Mouse (Mus musculus) stomach, embryonic 16.5 days (tissue): Measurements from ENCODE around the gene Usp48. TPM values are rescaled to one million over a fixed set of nuclear protein-coding genes. Genes with fewer than 3 reads are reported as not detected.

ENCODE experiments used
- ATAC-seq: fragments of 200-750 bp; cut with Nextera tagmentation; 2 replicates; pipeline ENCODE4 v1.8.0; 2017; ENCODE audit warnings: moderate number of reproducible peaks, moderate TSS enrichment; ENCODE audit not compliant: insufficient read depth, low FRiP score
- H3K27ac ChIP-seq: fragments of 300-500 bp; sonication (generic); 2 replicates; pipeline ENCODE4 v1.5.1; 2014; ENCODE audit warnings: low read length
- H3K27me3 ChIP-seq: fragments of 300-500 bp; sonication (generic); 2 replicates; pipeline ENCODE4 v1.6.1; 2014; ENCODE audit warnings: low read length, control low read depth, mixed read lengths; ENCODE audit not compliant: control insufficient read depth, insufficient read depth
- H3K36me3 ChIP-seq: fragments of 300-500 bp; sonication (generic); 2 replicates; pipeline ENCODE4 v1.6.1; 2014; ENCODE audit warnings: low read length; ENCODE audit not compliant: control insufficient read depth, insufficient read depth
- H3K4me1 ChIP-seq: fragments of 300-500 bp; sonication (generic); 2 replicates; pipeline ENCODE4 v1.6.1; 2014; ENCODE audit warnings: low read length, control low read depth, mixed read lengths; ENCODE audit not compliant: control insufficient read depth, insufficient read depth
- H3K4me2 ChIP-seq: fragments of 300-500 bp; sonication (generic); 2 replicates; pipeline ENCODE4 v1.6.1; 2014; ENCODE audit warnings: low read depth, low read length, mixed read lengths
- H3K4me3 ChIP-seq: fragments of 300-500 bp; sonication (generic); replicated peaks from 2 replicates; pipeline ENCODE4 v1.5.1; 2014; ENCODE audit warnings: mild to moderate bottlenecking, low read length
- H3K9ac ChIP-seq: fragments of 300-500 bp; sonication (generic); 2 replicates; pipeline ENCODE4 v1.6.1; 2014; ENCODE audit warnings: low read length
- H3K9me3 ChIP-seq: fragments of 300-500 bp; sonication (generic); replicated peaks from 2 replicates; pipeline ENCODE4 v1.6.1; 2016; ENCODE audit warnings: low read length, control low read depth; ENCODE audit not compliant: control insufficient read depth
- WGBS: fragments of 180-500 bp; shearing (Covaris S2); extraction: QIAGEN DNeasy Blood & Tissue Kit; methylation state at CpG from one replicate; pipeline ENCODE4 v1.1.7; 2014; 5-methylcytosine and 5-hydroxymethylcytosine counted together
- polyA plus RNA-seq: library from polyadenylated mRNA; unstranded; fragments of >200 nt; fragmentation: Nextera tagmentation; extraction: Ambion mirVana; gene quantifications from 2 replicates; pipeline ENCODE4 v1.2.1, GENCODE M21; 2015

Gene Usp48
- polyA plus RNA-seq, 1 experiment from 2014 or later, result 58.3 TPM

DNA sequence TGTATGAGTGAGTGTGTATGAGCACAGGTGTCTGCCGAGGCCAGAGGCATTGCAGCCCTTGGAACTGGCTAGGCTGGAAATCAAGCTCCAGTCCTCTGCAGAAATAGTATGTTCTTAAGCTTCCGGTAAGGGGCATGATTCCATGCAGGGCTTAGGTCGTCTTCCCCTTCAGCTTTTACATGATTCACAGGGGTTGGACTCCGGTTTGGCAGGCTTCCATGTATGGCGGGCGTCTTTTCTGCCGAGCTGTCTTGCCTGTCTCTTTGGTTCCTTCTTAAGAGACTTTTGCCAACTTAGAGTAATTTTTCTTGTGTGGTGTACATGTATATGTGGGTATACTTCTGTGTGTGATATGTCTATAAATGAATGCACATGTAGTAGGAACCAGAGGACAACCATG is 35.8 kb downstream of the Usp48 start:
- Histone ChIP-seq H3K36me3 (peaks cover 19% of the 10 kb centered on the region; the same call in 1 of the 2 replicates), H3K4me3 (no peak overlapping the region), H3K27ac (no peak overlapping the region), H3K4me2 (no peak overlapping the region), H3K4me1 (no peaks in the 10 kb centered on the region), H3K27me3 (no peaks in the 10 kb centered on the region), H3K9ac (no peak overlapping the region), H3K9me3 (no peaks in the 10 kb centered on the region)
- ATAC-seq, result no peak
- WGBS, result 72% methylated on average over 7 of the region's 7 CpGs

- WGBS, result 78% methylated on average over 2 of the region's 2 CpGs
- ATAC-seq, result no peak
Observed at GRCm38 (mm10) chr4:137630153-137630552, 36.6 kb downstream of the Usp48 start.

GRCm38 (mm10) chr4:137631596-137631995 is 38.0 kb downstream of the Usp48 start:
- Histone ChIP-seq H3K9me3 (no peaks in the 10 kb centered on the region), H3K9ac (no peak overlapping the region), H3K4me2 (no peak overlapping the region), H3K27me3 (no peaks in the 10 kb centered on the region), H3K4me3 (no peak overlapping the region), H3K27ac (no peak overlapping the region), H3K36me3 (0 out of 2 replicates have a peak, but pooled peaks cover 16% of the 10 kb centered on the region), H3K4me1 (no peaks in the 10 kb centered on the region)
- ATAC-seq, result no peak
- 80% methylated on average over 3 of the region's 3 CpGs for WGBS

More at GRCm38 (mm10) chr4:137630153-137630552, 36.6 kb downstream of the Usp48 start:
- Histone ChIP-seq H3K4me3 (no peak overlapping the region), H3K4me2 (no peak overlapping the region), H3K4me1 (no peaks in the 10 kb centered on the region), H3K27ac (no peak overlapping the region), H3K36me3 (peaks cover 22% of the 10 kb centered on the region; the same call in 1 of the 2 replicates), H3K27me3 (no peaks in the 10 kb centered on the region), H3K9me3 (no peaks in the 10 kb centered on the region), H3K9ac (no peak overlapping the region)

DNA sequence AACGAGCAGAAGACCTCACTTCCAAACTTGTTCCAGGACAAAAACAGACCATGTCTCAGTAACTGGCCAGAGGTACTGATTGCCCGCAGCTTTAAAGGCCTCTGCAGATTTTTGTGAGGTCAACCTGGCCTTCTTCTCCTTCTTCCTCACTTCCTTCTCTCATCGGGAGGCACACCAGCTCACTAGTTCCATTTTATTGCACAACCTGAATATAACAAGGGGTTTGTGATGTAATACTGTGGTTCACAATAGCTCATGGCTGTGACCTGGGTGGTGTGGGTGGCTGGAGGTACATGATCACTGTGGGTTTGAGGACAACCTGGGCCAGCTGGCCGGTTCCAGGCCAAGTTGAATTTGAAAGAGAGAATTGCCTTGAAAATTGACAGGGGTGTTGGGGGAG is 39.8 kb downstream of the Usp48 start:
- Histone ChIP-seq H3K9ac (no peak overlapping the region), H3K4me1 (no peaks in the 10 kb centered on the region), H3K4me2 (no peak overlapping the region), H3K9me3 (no peaks in the 10 kb centered on the region), H3K27ac (no peak overlapping the region), H3K4me3 (no peak overlapping the region), H3K27me3 (no peaks in the 10 kb centered on the region), H3K36me3 (peaks cover 15% of the 10 kb centered on the region; the same call in 1 of the 2 replicates)
- ATAC-seq, result no peak
- WGBS, result 84% methylated on average over 4 of the region's 4 CpGs

GRCm38 (mm10) chr4:137636597-137636996 is 43.0 kb downstream of the Usp48 start:
- Histone ChIP-seq H3K4me3 (no peak overlapping the region), H3K4me2 (no peak overlapping the region), H3K9ac (no peak overlapping the region), H3K4me1 (peaks cover 4% of the 10 kb centered on the region; the same call in 1 of the 2 replicates), H3K9me3 (no peaks in the 10 kb centered on the region), H3K27ac (no peak overlapping the region), H3K27me3 (no peaks in the 10 kb centered on the region), H3K36me3 (peaks cover 27% of the 10 kb centered on the region; the same call in 1 of the 2 replicates)
- ATAC-seq, result no peak
- 83% methylated on average over 3 of the region's 3 CpGs for WGBS

DNA sequence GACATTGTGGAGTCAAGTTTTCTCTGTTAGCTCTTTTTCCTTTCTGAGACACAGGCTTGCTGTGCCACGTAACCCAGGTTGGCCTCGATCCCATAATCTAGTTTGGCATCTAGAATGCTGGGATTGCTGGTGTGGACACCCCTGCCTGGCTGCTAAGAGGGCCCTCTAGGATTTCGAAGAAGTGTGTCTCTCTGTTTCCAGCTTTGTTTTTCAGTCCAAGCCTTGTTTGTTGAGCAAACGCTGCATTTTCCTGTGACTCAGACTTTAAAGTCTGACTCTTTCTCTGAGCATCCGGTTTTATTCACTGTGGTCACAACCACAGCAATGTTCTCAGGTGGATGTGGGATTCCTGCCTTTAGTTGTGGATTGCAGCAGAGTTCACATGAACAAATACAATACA is 48.0 kb downstream of the Usp48 start:
- Histone ChIP-seq H3K4me2 (no peak overlapping the region), H3K36me3 (peaks cover 25% of the 10 kb centered on the region), H3K9ac (no peak overlapping the region), H3K9me3 (no peaks in the 10 kb centered on the region), H3K4me3 (no peak overlapping the region), H3K4me1 (peaks cover 5% of the 10 kb centered on the region; the same call in 1 of the 2 replicates), H3K27ac (peak overlapping the region; percentile 66), H3K27me3 (no peaks in the 10 kb centered on the region)
- ATAC-seq, result no peak
- 71% methylated on average over 5 of the region's 5 CpGs for WGBS

- H3K4me2 ChIP-seq, result no peak overlapping the region
- H3K36me3 ChIP-seq, result peaks cover 25% of the 10 kb centered on the region
- peak; percentile 80; the same call in 1 of the 2 replicates for ATAC-seq
- no peak overlapping the region for H3K9ac ChIP-seq
- H3K4me3 ChIP-seq, result no peak overlapping the region
- peak overlapping the region; percentile 66 for H3K27ac ChIP-seq
- H3K27me3 ChIP-seq, result no peaks in the 10 kb centered on the region
- 60% methylated on average over 2 of the region's 2 CpGs for WGBS
- no peaks in the 10 kb centered on the region for H3K9me3 ChIP-seq
- H3K4me1 ChIP-seq, result peaks cover 5% of the 10 kb centered on the region; the same call in 1 of the 2 replicates
Observed at GRCm38 (mm10) chr4:137642101-137642500, 48.5 kb downstream of the Usp48 start.

GRCm38 (mm10) chr4:137643459-137643858 is 49.9 kb downstream of the Usp48 start:
- peaks cover 26% of the 10 kb centered on the region for H3K36me3 ChIP-seq
- ATAC-seq, result no peak
- WGBS, result 78% methylated on average over 2 of the region's 2 CpGs

DNA sequence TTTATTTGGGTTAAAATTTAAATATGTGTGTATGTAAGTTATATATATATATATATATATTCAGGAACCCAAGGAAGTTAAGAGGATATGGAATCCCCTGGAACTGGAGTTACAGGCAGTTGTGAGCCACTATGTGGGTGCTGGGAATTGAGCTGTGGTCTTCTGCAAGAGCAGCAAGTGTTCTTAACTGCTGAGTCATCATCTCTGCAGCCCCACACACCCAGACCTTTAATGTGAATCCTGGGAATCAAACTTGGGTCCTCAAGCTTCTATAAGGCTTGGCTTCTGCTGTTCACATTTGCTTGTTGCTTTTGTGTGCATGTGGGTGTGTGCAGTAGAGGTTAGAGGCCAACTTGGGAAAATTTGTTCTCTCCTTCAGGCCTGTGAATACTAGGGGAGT is 52.7 kb downstream of the Usp48 start:
- Histone ChIP-seq H3K4me2 (no peak overlapping the region), H3K4me1 (peaks cover 5% of the 10 kb centered on the region; the same call in 1 of the 2 replicates), H3K9ac (no peak overlapping the region), H3K4me3 (no peak overlapping the region), H3K27me3 (no peaks in the 10 kb centered on the region), H3K36me3 (peaks cover 17% of the 10 kb centered on the region), H3K9me3 (no peaks in the 10 kb centered on the region), H3K27ac (no peak overlapping the region)
- ATAC-seq, result no peak

More at GRCm38 (mm10) chr4:137643459-137643858, 49.9 kb downstream of the Usp48 start:
- H3K27ac ChIP-seq, result no peak overlapping the region
- H3K4me1 ChIP-seq, result peaks cover 5% of the 10 kb centered on the region; the same call in 1 of the 2 replicates
- no peaks in the 10 kb centered on the region for H3K9me3 ChIP-seq
- H3K4me2 ChIP-seq, result no peak overlapping the region
- H3K9ac ChIP-seq, result no peak overlapping the region
- no peak overlapping the region for H3K4me3 ChIP-seq
- no peaks in the 10 kb centered on the region for H3K27me3 ChIP-seq
